Mouse (Mus musculus) olfactory bulb, adult 2 months (tissue): ENCODE measurements around the gene Tle1.

Experiments used
- CTCF ChIP-seq: fragments of 200-500 bp; IDR thresholded peaks from 2 replicates; pipeline ENCODE4 v1.5.1; 2012; ENCODE audit warnings: low read depth, mild to moderate bottlenecking, low read length, moderate library complexity; ENCODE audit not compliant: insufficient read depth
- POLR2A ChIP-seq: fragments of 200-500 bp; IDR thresholded peaks from 2 replicates; pipeline ENCODE4 v1.6.1; 2012; ENCODE audit warnings: mild to moderate bottlenecking, low read depth, low read length, moderate library complexity; ENCODE audit not compliant: insufficient read depth

- no peak for TF ChIP-seq CTCF
- no peak for TF ChIP-seq POLR2A
Measured at GRCm38 (mm10) chr4:72124790-72125189, 75.9 kb downstream of the Tle1 start.
